Mouse (Mus musculus): ENCODE measurements around the gene Olfr803.

Olfr803 gene

GRCm38 (mm10) chr10:129694186-129694585 is at the start of gene Olfr803:
Gene Olfr803 (minus strand): TSS chr10:129694286.
- DNase-seq, result no peak

- no peak for DNase-seq
Observed at GRCm38 (mm10) chr10:129741821-129742220, 47.7 kb upstream of the Olfr803 start, which contains the start of gene Olfr806. Gene Olfr806 (minus strand): TSS chr10:129741921.

GRCm38 (mm10) chr10:129729275-129729674 is 35.2 kb upstream of the Olfr803 start, which contains the start of gene Olfr805:
Gene Olfr805 (minus strand): TSS chr10:129729375.
- no peak for DNase-seq

- no peak for DNase-seq
Observed at GRCm38 (mm10) chr10:129702910-129703309, 8.8 kb upstream of the Olfr803 start, which contains the start of gene Olfr804. Gene Olfr804 (plus strand): TSS chr10:129703210.

- no peak for DNase-seq
Observed at GRCm38 (mm10) chr10:129688069-129688468, 6.0 kb downstream of the Olfr803 start, which contains the start of gene Olfr802. Gene Olfr802 (minus strand): TSS chr10:129688169.

- no peak for DNase-seq
Observed at GRCm38 (mm10) chr10:129673765-129674164, 20.3 kb downstream of the Olfr803 start, which contains the start of gene Olfr801. Gene Olfr801 (minus strand): TSS chr10:129673865.

- DNase-seq, result no peak
Observed at GRCm38 (mm10) chr10:129657394-129657793, 36.7 kb downstream of the Olfr803 start, which contains the start of gene Olfr800. Gene Olfr800 (plus strand): TSS chr10:129657694.

GRCm38 (mm10) chr10:129651763-129652162 is 42.3 kb downstream of the Olfr803 start:
- DNase-seq, result no peak

All from lung, postnatal 14 days (tissue).